Mouse (Mus musculus) spleen, postnatal 36 days (tissue): Measurements from ENCODE around the gene Car2.
A peak's percentile ranks its signal among the peaks of the same experiment; 100 is the strongest.

Source experiments
- DNase-seq, 2 experiments: peaks; one replicate each; pipeline ENCODE4 v3.0.0; 2022; ENCODE audit warnings: low spot score in 2 of 2, mixed read lengths in 1 of 2

Car2 gene

GRCm38 (mm10) chr3:14878749-14879223 is 7.3 kb upstream of the Car2 start:
- DNase-seq: peak; percentile 36 to 60

GRCm38 (mm10) chr3:14879293-14879692 is 6.8 kb upstream of the Car2 start:
- no peak for DNase-seq

GRCm38 (mm10) chr3:14880277-14880676 is 5.8 kb upstream of the Car2 start:
- peak; percentile 69 to 78 for DNase-seq

- DNase-seq: no peak
These were observed 4.1 kb upstream of the Car2 start for GRCm38 (mm10) chr3:14882005-14882404.

- DNase-seq: no peak
These were observed 3.3 kb upstream of the Car2 start for GRCm38 (mm10) chr3:14882756-14883155.

- DNase-seq: no peak
These were observed 1.2 kb upstream of the Car2 start for GRCm38 (mm10) chr3:14884826-14885225.

- DNase-seq: no peak
These were observed 1.1 kb downstream of the Car2 start for GRCm38 (mm10) chr3:14887134-14887666.

- no peak for DNase-seq
These were observed 1.7 kb downstream of the Car2 start for GRCm38 (mm10) chr3:14887686-14888295.

GRCm38 (mm10) chr3:14888549-14888948 is 2.5 kb downstream of the Car2 start:
- DNase-seq: no peak

- DNase-seq: no peak
These were observed 3.0 kb downstream of the Car2 start for GRCm38 (mm10) chr3:14889085-14889484.

- no peak for DNase-seq
These were observed 3.8 kb downstream of the Car2 start for GRCm38 (mm10) chr3:14889716-14890409.

- no peak for DNase-seq
These were observed 6.9 kb downstream of the Car2 start for GRCm38 (mm10) chr3:14892991-14893390.

GRCm38 (mm10) chr3:14893700-14894099 is 7.6 kb downstream of the Car2 start:
- DNase-seq: no peak

GRCm38 (mm10) chr3:14895333-14895732 is 9.3 kb downstream of the Car2 start:
- no peak for DNase-seq

- DNase-seq: no peak
These were observed 11.7 kb downstream of the Car2 start for GRCm38 (mm10) chr3:14897770-14898169.

- DNase-seq: no peak
These were observed 17.3 kb downstream of the Car2 start for GRCm38 (mm10) chr3:14903380-14903779.

GRCm38 (mm10) chr3:14904165-14904564 is 18.1 kb downstream of the Car2 start:
- DNase-seq: no peak

GRCm38 (mm10) chr3:14907271-14907670 is 21.2 kb downstream of the Car2 start:
- no peak for DNase-seq

GRCm38 (mm10) chr3:14911992-14912582 is 26.0 kb downstream of the Car2 start:
- DNase-seq: no peak

- DNase-seq: no peak
These were observed 27.7 kb downstream of the Car2 start for GRCm38 (mm10) chr3:14913774-14914173.

GRCm38 (mm10) chr3:14915355-14915754 is 29.3 kb downstream of the Car2 start:
- peak in 1 of 2 experiments; percentile 16 for DNase-seq

GRCm38 (mm10) chr3:14917261-14917660 is 31.2 kb downstream of the Car2 start:
- no peak for DNase-seq

GRCm38 (mm10) chr3:14944706-14945105 is 58.6 kb downstream of the Car2 start:
- no peak for DNase-seq
